Mouse (Mus musculus): ENCODE data around the gene Lgals2.

The Lgals2 gene

DNA sequence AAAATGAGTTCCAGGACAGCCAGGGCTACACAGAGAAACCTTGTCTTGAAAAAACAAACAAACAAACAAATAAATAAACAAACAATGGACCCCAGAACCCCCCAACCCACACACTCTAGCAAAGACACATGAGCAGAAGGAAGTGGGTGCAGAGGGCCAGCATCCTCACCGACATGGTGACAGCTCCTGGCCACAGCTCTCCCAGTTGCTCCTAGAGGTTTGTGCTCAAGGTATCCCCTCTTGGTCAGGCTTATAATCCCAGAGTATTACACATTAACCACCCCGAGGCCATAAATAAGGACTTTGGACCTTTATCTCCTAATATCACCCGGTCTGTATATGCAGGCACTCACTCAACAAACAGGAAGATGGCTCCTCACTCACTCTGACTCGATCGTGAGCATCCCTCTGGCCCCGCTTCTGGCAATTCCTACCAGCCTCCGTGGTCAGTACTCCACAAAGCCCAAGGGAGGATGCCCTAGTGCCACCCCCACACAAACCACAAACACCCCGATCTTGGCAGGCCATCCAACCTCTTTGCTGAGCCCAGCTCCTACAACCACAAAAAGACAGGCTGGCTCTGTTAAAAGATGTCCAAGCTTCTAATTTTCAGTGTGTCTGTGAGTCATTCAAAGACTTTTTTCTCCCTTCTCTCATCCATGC lies at the start of gene Lgals2:
TSS of gene Lgals2 (minus strand) at position 227 of the 663 bp plus-strand sequence.
- no peak for DNase-seq (ENCODE audit: low read depth, low spot score)
- no peaks in the 10 kb centered on the region for H3K36me3 ChIP-seq (ENCODE audit: control insufficient read depth, insufficient read depth, low read length, poor library complexity, severe bottlenecking)
- 0 out of 2 replicates have a peak, but pooled peaks cover 1% of the 10 kb centered on the region for H3K27me3 ChIP-seq (ENCODE audit: control insufficient read depth, insufficient read depth, low read length, poor library complexity, severe bottlenecking)

DNA sequence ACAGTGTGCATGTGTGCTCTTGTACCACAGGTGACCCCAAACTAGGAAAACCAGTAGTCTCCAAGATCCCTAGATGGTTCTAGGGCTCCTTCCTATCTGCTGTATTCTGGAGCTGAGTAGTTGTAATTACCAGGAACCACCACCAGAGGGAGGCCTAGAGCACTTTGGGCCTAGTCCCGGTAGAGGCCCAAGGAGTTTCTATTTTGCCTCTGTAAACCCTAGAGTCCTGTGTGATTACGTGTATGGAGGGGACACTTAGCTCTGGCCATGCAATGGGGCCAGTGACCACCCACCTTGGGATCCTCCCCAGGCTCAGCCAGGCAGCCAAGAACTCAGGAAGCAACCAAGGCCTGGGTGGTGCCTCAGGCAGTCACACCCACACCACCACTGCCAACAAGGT lies 47.9 kb upstream of the Lgals2 start:
- no peaks in the 10 kb centered on the region for H3K27me3 ChIP-seq (ENCODE audit: control insufficient read depth, insufficient read depth, low read length, poor library complexity, severe bottlenecking)
- peaks cover 10% of the 10 kb centered on the region for H3K36me3 ChIP-seq (ENCODE audit: control insufficient read depth, insufficient read depth, low read length, poor library complexity, severe bottlenecking)
- peak; percentile 87 for DNase-seq (ENCODE audit: low read depth, low spot score)

DNA sequence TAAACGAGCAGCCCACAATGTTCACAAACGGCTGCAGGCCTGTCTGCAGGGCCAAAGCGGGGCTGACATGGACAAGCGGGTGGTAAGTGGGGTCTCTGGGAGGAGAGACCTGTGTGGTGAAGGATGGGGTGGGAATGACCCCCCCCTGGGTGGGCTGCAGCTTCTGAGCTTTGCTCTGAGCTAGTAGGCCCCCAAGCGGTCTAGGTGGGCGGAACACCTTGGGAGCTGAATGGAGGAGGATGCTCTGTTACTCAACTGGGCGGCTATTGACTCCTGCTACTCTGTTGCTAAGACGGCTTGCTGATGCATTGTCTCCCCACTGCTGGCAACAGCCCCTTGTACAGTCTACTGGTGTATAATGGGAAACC lies 46.1 kb upstream of the Lgals2 start:
- Histone ChIP-seq H3K27me3 (ENCODE audit: control insufficient read depth, insufficient read depth, low read length, poor library complexity, severe bottlenecking) (no peaks in the 10 kb centered on the region), H3K36me3 (ENCODE audit: control insufficient read depth, insufficient read depth, low read length, poor library complexity, severe bottlenecking) (peaks cover 6% of the 10 kb centered on the region)
- no peak for DNase-seq (ENCODE audit: low read depth, low spot score)

DNA sequence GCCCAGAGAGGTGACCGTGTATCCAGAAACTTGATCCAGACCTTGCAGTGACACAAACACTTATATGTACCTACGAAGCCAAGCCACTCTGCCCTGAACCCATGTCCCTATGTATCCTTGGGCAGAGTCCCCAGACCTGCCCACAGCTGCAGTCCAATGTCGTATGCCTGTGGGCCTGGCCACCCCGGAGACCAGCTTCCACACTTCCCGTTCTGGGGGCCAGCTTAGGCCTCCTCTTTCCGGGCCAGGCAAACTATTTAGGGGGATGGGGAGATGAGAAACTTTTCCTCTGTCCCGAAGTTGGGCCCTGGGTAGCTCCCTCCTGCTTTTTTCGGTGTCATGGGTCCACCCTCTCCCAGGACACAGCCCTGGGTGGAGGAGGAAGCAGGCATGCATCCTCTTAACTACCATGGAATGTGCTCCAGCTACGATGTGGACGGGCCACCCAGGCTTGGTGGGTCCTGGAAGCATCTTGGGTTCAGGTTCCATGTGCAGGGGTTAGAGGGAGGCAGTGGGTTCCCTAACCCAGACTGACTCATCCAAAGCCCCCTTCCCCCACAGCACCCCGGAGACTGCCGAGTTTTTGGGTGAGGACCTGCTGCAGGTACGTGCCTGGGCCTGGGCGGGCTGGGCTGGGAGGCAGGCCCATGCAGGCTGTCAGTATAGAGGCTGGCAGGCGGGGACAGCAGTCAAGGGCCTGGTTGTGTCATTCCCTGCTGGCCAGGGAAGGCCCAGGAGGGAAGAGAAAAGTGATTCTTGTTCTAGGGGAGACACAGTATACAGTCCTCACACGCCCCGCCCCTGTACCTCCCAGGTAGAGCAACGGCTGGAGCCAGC lies 45.5 kb upstream of the Lgals2 start:
- Histone ChIP-seq H3K27me3 (ENCODE audit: control insufficient read depth, insufficient read depth, low read length, poor library complexity, severe bottlenecking) (no peaks in the 10 kb centered on the region), H3K36me3 (ENCODE audit: control insufficient read depth, insufficient read depth, low read length, poor library complexity, severe bottlenecking) (peaks cover 4% of the 10 kb centered on the region)
- DNase-seq (ENCODE audit: low read depth, low spot score): no peak

DNA sequence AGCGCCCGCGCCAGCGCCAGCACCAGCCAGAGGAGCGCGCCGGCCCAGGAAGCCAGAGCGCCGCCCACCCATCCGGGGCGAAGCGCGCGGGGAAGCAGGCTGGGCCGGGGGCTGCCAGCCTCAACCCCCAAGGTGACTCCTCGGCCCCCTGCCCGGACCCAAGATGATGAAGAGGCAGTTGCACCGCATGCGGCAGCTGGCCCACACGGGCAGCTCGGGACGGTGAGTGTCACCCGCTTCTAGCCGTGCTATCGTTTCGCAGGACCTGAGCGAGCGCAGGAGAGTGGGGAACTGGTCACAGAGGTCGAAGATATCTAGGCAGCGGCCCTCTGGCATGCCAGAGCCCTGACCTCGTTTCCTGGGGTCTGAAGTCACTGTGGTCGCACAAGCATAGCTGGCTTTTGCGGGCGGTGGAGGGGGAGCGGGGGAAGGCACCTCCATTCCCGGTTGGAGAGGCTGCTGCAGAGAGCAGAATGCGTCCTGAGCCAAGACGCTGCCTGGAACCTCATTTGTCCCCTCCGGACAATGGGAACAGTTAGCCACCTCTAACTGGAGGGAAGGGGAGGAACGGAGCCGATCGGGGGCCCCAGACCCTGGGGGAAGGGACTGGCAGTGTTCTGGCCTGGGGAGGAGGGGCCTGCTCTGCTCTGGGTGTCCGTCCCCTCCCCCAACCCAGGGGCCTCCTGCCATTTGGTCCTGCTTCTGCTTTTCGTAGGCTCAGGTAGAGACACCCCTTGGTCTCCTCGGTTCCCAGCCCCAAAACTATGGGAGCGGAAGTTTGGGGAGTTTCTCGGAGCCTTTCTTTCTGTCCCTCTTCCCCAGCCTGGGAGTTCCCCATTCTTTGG lies 44.6 kb upstream of the Lgals2 start, which contains the start of gene Sh3bp1:
TSS of gene Sh3bp1 (plus strand) at position 29 of the 845 bp plus-strand sequence.
- DNase-seq (ENCODE audit: low read depth, low spot score): peak; percentile 59
- Histone ChIP-seq H3K36me3 (ENCODE audit: control insufficient read depth, insufficient read depth, low read length, poor library complexity, severe bottlenecking) (peaks cover 4% of the 10 kb centered on the region), H3K27me3 (ENCODE audit: control insufficient read depth, insufficient read depth, low read length, poor library complexity, severe bottlenecking) (no peaks in the 10 kb centered on the region)

DNA sequence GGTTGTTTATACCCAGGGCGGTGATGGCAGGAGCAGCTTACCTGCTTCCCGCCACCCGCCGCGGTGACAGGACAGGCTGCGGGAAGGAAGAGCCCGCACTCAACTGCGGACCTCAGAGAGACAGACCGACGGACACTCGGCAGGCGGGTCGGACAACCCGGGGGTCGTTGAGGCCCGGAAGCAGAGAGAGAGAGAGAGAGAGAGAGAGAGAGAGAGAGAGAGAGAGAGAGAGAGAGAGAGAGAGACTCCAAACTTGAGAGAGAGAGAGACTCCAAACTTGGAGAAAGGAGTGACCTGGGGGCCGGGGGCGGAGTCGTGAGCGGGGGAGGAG lies 44.0 kb upstream of the Lgals2 start, which contains the start of gene Gm49510:
TSS of gene Gm49510 (plus strand) at position 259 of the 331 bp plus-strand sequence.
- Histone ChIP-seq H3K27me3 (ENCODE audit: control insufficient read depth, insufficient read depth, low read length, poor library complexity, severe bottlenecking) (no peaks in the 10 kb centered on the region), H3K36me3 (ENCODE audit: control insufficient read depth, insufficient read depth, low read length, poor library complexity, severe bottlenecking) (peaks cover 2% of the 10 kb centered on the region; the same call in 1 of the 2 replicates)
- no peak for DNase-seq (ENCODE audit: low read depth, low spot score)

DNA sequence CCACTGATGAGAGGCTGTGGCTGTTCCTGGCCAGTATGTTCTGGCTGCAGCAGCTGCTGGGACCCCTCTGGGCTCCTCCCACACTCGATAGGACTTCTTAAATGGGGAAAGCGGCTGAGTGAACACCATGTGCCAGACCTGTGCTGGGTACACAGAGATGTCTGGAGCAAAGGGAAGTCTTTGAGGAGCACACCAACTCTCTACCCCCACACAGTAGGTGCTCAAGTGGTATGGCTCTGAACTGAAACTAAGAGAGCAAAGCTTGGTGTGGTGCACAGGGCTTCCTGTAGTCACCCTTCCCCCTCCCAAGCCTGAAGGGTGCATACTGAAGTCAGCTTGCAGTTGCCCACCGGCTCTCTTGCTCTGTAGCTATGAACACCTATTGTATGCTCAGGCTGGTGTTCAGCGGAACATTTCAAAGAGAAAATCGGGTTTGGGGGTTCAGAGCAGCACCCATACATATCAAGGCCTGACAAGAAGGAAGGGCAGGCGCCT lies 43.2 kb upstream of the Lgals2 start:
- H3K27me3 ChIP-seq (ENCODE audit: control insufficient read depth, insufficient read depth, low read length, poor library complexity, severe bottlenecking): no peaks in the 10 kb centered on the region
- DNase-seq (ENCODE audit: low read depth, low spot score): peak; percentile 50
- H3K36me3 ChIP-seq (ENCODE audit: control insufficient read depth, insufficient read depth, low read length, poor library complexity, severe bottlenecking): 0 out of 2 replicates have a peak, but pooled peaks cover 2% of the 10 kb centered on the region

DNA sequence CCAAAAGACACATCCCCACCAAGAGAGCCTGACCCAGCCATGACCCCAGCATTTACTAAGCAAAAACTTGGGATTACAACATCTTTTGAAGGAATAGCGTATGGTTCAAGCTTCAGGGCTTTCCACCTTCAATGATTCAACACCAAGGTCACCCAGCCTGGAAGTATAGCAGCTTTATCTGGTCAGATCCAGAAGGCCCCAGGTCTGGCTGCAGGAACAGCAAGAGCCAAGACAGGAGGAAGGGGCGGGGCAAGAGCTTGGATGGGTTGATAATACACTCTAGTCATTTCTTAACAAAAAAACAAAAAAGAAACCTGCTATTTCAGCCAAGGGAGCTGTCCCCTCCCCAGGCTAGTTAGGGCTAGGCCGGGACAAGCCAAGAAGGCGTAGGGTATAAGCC lies 42.2 kb upstream of the Lgals2 start:
- no peaks in the 10 kb centered on the region for H3K36me3 ChIP-seq (ENCODE audit: control insufficient read depth, insufficient read depth, low read length, poor library complexity, severe bottlenecking)
- no peaks in the 10 kb centered on the region for H3K27me3 ChIP-seq (ENCODE audit: control insufficient read depth, insufficient read depth, low read length, poor library complexity, severe bottlenecking)
- DNase-seq (ENCODE audit: low read depth, low spot score): no peak

DNA sequence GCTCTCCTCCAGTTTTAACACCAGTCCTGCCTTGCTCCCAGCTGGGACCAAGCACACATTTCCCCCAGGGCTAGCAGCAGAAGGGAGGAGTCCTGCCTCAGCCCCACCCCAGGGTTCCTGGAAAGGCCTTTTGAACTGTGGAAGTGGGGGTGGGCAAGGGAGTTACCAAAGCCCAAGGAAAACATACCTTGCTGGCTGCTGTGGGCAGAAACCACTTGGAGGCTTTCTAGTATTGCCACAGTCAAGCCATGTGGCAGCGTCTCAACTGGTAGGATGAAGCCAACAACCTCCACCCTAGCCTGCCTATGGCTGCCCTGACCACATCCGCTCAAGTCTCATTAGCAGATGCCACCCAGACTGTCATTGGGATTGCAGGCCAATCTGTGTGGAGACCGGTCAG lies 40.8 kb upstream of the Lgals2 start:
- no peaks in the 10 kb centered on the region for H3K27me3 ChIP-seq (ENCODE audit: control insufficient read depth, insufficient read depth, low read length, poor library complexity, severe bottlenecking)
- peaks cover 1% of the 10 kb centered on the region; the same call in 1 of the 2 replicates for H3K36me3 ChIP-seq (ENCODE audit: control insufficient read depth, insufficient read depth, low read length, poor library complexity, severe bottlenecking)
- no peak for DNase-seq (ENCODE audit: low read depth, low spot score)

DNA sequence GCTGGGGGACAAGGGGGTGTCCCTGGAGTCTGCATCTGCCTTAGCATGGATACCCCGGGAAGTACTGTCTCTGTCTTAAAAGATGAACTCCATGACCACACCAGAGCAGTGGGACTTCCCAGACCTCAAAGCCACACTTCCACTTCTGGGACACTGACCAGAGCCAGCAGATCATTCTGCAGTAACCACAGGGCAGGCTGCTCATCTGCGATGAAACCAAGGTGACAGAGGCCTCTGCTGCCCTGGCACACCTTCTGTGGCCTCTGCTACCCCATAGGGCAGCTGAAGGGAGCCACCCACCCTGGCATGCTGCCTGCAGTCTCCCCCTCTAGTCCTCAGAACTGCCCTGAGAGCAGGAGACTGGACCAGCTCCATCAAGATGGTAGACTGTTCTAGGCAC lies 40.4 kb upstream of the Lgals2 start:
- Histone ChIP-seq H3K36me3 (ENCODE audit: control insufficient read depth, insufficient read depth, low read length, poor library complexity, severe bottlenecking) (peaks cover 1% of the 10 kb centered on the region; the same call in 1 of the 2 replicates), H3K27me3 (ENCODE audit: control insufficient read depth, insufficient read depth, low read length, poor library complexity, severe bottlenecking) (no peaks in the 10 kb centered on the region)
- DNase-seq (ENCODE audit: low read depth, low spot score): peak; percentile 29

DNA sequence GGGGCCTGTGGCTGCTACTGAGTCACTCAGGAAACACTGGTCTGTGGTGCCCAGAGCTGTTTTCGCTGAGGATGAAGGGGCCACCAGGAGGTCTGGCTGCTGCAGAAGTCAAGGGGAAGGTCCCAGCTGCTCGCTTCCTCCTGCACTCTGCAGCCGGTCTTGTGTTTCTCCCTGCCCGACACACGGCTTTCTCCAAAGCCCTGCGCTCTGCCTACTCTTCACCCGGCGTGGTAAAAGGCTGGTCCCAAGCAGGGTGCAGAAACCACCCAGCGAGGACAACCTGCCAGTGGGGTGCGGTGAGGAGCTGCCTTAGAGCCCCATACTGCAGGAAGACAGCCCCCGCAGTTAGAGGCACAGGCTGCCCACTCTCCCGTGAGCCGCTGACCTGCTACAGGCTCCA lies 39.4 kb upstream of the Lgals2 start:
- peak; percentile 39 for DNase-seq (ENCODE audit: low read depth, low spot score)

DNA sequence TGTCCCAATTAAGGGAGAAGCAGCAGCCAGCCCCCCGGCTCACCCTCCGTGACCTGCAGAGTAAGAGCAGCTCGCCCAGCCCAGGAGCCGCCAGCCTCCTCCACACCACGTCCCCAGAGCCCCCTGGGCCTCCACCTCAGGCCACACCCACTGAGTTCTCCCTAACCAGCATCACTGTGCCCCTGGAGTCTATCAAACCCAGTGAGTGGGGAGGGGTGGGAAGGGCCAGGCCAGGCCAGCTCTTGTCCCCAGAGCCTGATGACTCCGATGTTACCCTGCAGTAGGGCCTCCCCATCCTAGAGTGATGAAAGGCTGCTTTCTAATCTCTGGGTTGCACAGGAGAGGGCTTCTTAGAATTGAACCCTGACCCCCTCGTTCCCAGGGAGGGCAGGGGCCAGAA lies 37.1 kb upstream of the Lgals2 start:
- Histone ChIP-seq H3K36me3 (ENCODE audit: control insufficient read depth, insufficient read depth, low read length, poor library complexity, severe bottlenecking) (peaks cover 6% of the 10 kb centered on the region; the same call in 1 of the 2 replicates), H3K27me3 (ENCODE audit: control insufficient read depth, insufficient read depth, low read length, poor library complexity, severe bottlenecking) (no peaks in the 10 kb centered on the region)
- DNase-seq (ENCODE audit: low read depth, low spot score): no peak

More for the DNA sequence above, 39.4 kb upstream of the Lgals2 start:
- Histone ChIP-seq H3K36me3 (ENCODE audit: control insufficient read depth, insufficient read depth, low read length, poor library complexity, severe bottlenecking) (peaks cover 1% of the 10 kb centered on the region; the same call in 1 of the 2 replicates), H3K27me3 (ENCODE audit: control insufficient read depth, insufficient read depth, low read length, poor library complexity, severe bottlenecking) (no peaks in the 10 kb centered on the region)

DNA sequence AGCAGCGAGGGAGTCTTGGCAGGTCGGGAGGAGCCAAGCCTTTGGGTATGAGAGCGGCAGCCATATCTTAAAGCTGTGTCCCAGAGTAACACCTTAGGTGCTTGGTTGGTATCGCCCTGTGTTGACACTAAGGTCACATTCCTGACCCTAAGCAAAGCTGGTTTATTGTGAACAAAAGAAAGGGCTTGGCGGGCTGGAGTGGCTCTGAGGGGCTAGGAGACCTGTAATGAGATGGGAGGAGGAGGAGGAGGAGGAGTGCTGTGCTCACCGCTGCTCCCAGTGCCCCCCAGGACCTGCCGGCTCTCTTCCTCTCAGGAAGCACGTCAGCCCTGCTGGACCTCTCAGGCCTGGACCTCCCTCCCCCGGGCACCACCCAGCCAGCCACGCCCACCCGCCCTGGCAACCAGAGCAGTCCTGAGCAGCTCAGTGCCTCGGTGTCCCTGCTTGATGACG lies 34.1 kb upstream of the Lgals2 start:
- no peak for DNase-seq (ENCODE audit: low read depth, low spot score)
- Histone ChIP-seq H3K36me3 (ENCODE audit: control insufficient read depth, insufficient read depth, low read length, poor library complexity, severe bottlenecking) (peaks cover 12% of the 10 kb centered on the region), H3K27me3 (ENCODE audit: control insufficient read depth, insufficient read depth, low read length, poor library complexity, severe bottlenecking) (no peaks in the 10 kb centered on the region)

DNA sequence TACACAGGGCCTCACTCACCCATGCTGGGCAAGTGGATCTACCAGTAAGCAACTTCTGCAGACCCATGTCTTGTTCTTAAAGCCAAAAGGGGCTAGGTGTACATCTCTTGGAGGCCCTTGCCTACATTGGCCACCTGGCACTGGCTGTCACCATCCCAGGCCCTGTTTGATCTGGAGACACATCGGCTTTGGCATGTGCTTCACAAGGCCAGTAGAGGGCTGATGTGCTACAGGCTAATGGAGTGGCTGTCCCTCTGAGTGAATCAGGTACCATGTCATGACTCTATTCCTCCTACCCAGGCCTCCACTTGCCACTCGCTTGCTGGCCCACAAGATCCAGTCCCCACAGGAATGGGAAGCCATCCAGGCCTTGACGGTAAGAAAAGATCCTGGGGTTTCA lies 26.5 kb upstream of the Lgals2 start:
- Histone ChIP-seq H3K27me3 (ENCODE audit: control insufficient read depth, insufficient read depth, low read length, poor library complexity, severe bottlenecking) (no peaks in the 10 kb centered on the region), H3K36me3 (ENCODE audit: control insufficient read depth, insufficient read depth, low read length, poor library complexity, severe bottlenecking) (peaks cover 16% of the 10 kb centered on the region)
- DNase-seq (ENCODE audit: low read depth, low spot score): no peak
